Mouse (Mus musculus): ENCODE results near the gene Rc3h2. TPM values are rescaled to one million over a fixed set of nuclear protein-coding genes. Genes with fewer than 3 reads are reported as not detected.

The Rc3h2 gene
- total RNA-seq (2023) = 10 to 100 TPM; 43.4 to 45.3 TPM

GRCm38 (mm10) chr2:37422306-37423304 lies at the start of gene Rc3h2:
Rc3h2 (minus strand) TSS chr2:37422903.

GRCm38 (mm10) chr2:37442611-37443591 lies 20.2 kb upstream of the Rc3h2 start, which contains the start of the genes Zbtb26, Zbtb6 and Rabgap1:
Zbtb26 (minus strand) TSS chr2:37443135.
Zbtb6 (minus strand) TSS chr2:37443171.
Rabgap1 (plus strand) TSS chr2:37443279.

GRCm38 (mm10) chr2:37358633-37359540 lies 63.8 kb downstream of the Rc3h2 start, which contains the start of gene Pdcl:
Pdcl (minus strand) TSS chr2:37359332.

GRCm38 (mm10) chr2:37326215-37326614 lies 96.5 kb downstream of the Rc3h2 start, which contains the start of gene Olfr368:
Olfr368 (plus strand) TSS chr2:37326515.

Other genes starting within 250 kb of the Rc3h2 start
- not detected for gene Olfr365, start 234.7 kb downstream of the Rc3h2 start, total RNA-seq (2023)
- gene Olfr366, start 211.3 kb downstream of the Rc3h2 start, total RNA-seq (2023) = not detected
- not detected for gene Olfr368, start 96.4 kb downstream of the Rc3h2 start, total RNA-seq (2023)
- gene Pdcl, start 63.6 kb downstream of the Rc3h2 start, total RNA-seq (2023) = 10 to 100 TPM; 29.7 to 32.7 TPM
- 1 to 10 TPM; 2.9 to 3.4 TPM for gene Zbtb26, start 20.2 kb upstream of the Rc3h2 start, total RNA-seq (2023)
- 1 to 10 TPM; 8.1 to 8.5 TPM for gene Zbtb6, start 20.3 kb upstream of the Rc3h2 start, total RNA-seq (2023)
- 10 to 100 TPM; 20.4 to 25.7 TPM for gene Rabgap1, start 20.4 kb upstream of the Rc3h2 start, total RNA-seq (2023)
- 1 to 10 TPM; 1.5 to 2.0 TPM for gene Gpr21, start 93.4 kb upstream of the Rc3h2 start, total RNA-seq (2023)